Mouse (Mus musculus): ENCODE data around the gene Dnajc6. TPM values are rescaled to one million over a fixed set of nuclear protein-coding genes. Genes with fewer than 3 reads are reported as not detected.

Dnajc6 gene
- polyA plus RNA-seq, 2 experiments: 0.82 to 0.98 TPM

GRCm38 (mm10) chr4:101655415-101655790 lies 159.0 kb downstream of the Dnajc6 start:
- Histone ChIP-seq H3K4me2 (replicated peaks; ENCODE audit: low read depth, low read length, severe bottlenecking) (no peak overlapping the region), H3K27me3 (ENCODE audit: control insufficient read depth, insufficient read depth, low read length) (no peaks in the 10 kb centered on the region), H3K4me1 (ENCODE audit: control insufficient read depth, insufficient read depth, low read length) (peaks cover 12% of the 10 kb centered on the region), H3K9ac (ENCODE audit: low read depth, low read length, severe bottlenecking) (no peak overlapping the region), H3K9me3 (ENCODE audit: control insufficient read depth, low read length) (no peaks in the 10 kb centered on the region), H3K4me3 (replicated peaks; ENCODE audit: low read length) (no peak overlapping the region), H3K36me3 (ENCODE audit: control insufficient read depth, insufficient read depth, low read length) (peaks cover 30% of the 10 kb centered on the region), H3K27ac (replicated peaks; ENCODE audit: low read depth, low read length) (no peak overlapping the region)
- DNase-seq (ENCODE audit: low spot score): no peak
- no peak for ATAC-seq (ENCODE audit: low FRiP score, low read depth)
- 91% methylated on average over 7 of the region's 7 CpGs for WGBS
- TF ChIP-seq POLR2A (IDR thresholded peaks at IDR 0.05; ENCODE audit: borderline replicate concordance, extremely low read depth, insufficient read depth, insufficient read length): no peak

GRCm38 (mm10) chr4:101656056-101656455 lies 159.6 kb downstream of the Dnajc6 start:
- TF ChIP-seq POLR2A (IDR thresholded peaks at IDR 0.05; ENCODE audit: borderline replicate concordance, extremely low read depth, insufficient read depth, insufficient read length): no peak
- H3K4me2 ChIP-seq (replicated peaks; ENCODE audit: low read depth, low read length, severe bottlenecking): no peak overlapping the region
- no peak overlapping the region for H3K4me3 ChIP-seq (replicated peaks; ENCODE audit: low read length)
- DNase-seq (ENCODE audit: low spot score) (no peak), ATAC-seq (ENCODE audit: low FRiP score, low read depth) (no peak)
- H3K27ac ChIP-seq (replicated peaks; ENCODE audit: low read depth, low read length): no peak overlapping the region
- no peaks in the 10 kb centered on the region for H3K9me3 ChIP-seq (ENCODE audit: control insufficient read depth, low read length)
- H3K9ac ChIP-seq (ENCODE audit: low read depth, low read length, severe bottlenecking): no peak overlapping the region
- peaks cover 12% of the 10 kb centered on the region for H3K4me1 ChIP-seq (ENCODE audit: control insufficient read depth, insufficient read depth, low read length)
- H3K27me3 ChIP-seq (ENCODE audit: control insufficient read depth, insufficient read depth, low read length): no peaks in the 10 kb centered on the region
- H3K36me3 ChIP-seq (ENCODE audit: control insufficient read depth, insufficient read depth, low read length): peaks cover 37% of the 10 kb centered on the region
- WGBS: 85% methylated on average over 15 of the region's 15 CpGs

GRCm38 (mm10) chr4:101656956-101657570 lies 160.6 kb downstream of the Dnajc6 start:
- H3K4me1 ChIP-seq (ENCODE audit: control insufficient read depth, insufficient read depth, low read length): peaks cover 12% of the 10 kb centered on the region
- H3K9ac ChIP-seq (ENCODE audit: low read depth, low read length, severe bottlenecking): no peak overlapping the region
- H3K4me3 ChIP-seq (replicated peaks; ENCODE audit: low read length): no peak overlapping the region
- no peaks in the 10 kb centered on the region for H3K9me3 ChIP-seq (ENCODE audit: control insufficient read depth, low read length)
- H3K27me3 ChIP-seq (ENCODE audit: control insufficient read depth, insufficient read depth, low read length): no peaks in the 10 kb centered on the region
- 57% methylated on average over 6 of the region's 6 CpGs for WGBS
- H3K36me3 ChIP-seq (ENCODE audit: control insufficient read depth, insufficient read depth, low read length): peaks cover 47% of the 10 kb centered on the region
- no peak overlapping the region for H3K4me2 ChIP-seq (replicated peaks; ENCODE audit: low read depth, low read length, severe bottlenecking)
- TF ChIP-seq POLR2A (IDR thresholded peaks at IDR 0.05; ENCODE audit: borderline replicate concordance, extremely low read depth, insufficient read depth, insufficient read length): no peak
- H3K27ac ChIP-seq (replicated peaks; ENCODE audit: low read depth, low read length): no peak overlapping the region
- DNase-seq (ENCODE audit: low spot score) (peak; percentile 74), ATAC-seq (ENCODE audit: low FRiP score, low read depth) (no peak)

GRCm38 (mm10) chr4:101664160-101664750 lies 167.8 kb downstream of the Dnajc6 start:
- ATAC-seq (ENCODE audit: low FRiP score, low read depth) (no peak), DNase-seq (ENCODE audit: low spot score) (peak; percentile 38)
- H3K27ac ChIP-seq (replicated peaks; ENCODE audit: low read depth, low read length): no peak overlapping the region
- H3K4me3 ChIP-seq (replicated peaks; ENCODE audit: low read length): no peak overlapping the region
- TF ChIP-seq POLR2A (IDR thresholded peaks at IDR 0.05; ENCODE audit: borderline replicate concordance, extremely low read depth, insufficient read depth, insufficient read length): no peak
- peaks cover 39% of the 10 kb centered on the region for H3K36me3 ChIP-seq (ENCODE audit: control insufficient read depth, insufficient read depth, low read length)
- H3K9me3 ChIP-seq (ENCODE audit: control insufficient read depth, low read length): no peaks in the 10 kb centered on the region
- H3K4me1 ChIP-seq (ENCODE audit: control insufficient read depth, insufficient read depth, low read length): no peaks in the 10 kb centered on the region; the same call in 1 of the 2 replicates
- WGBS: 74% methylated on average over 9 of the region's 9 CpGs
- no peak overlapping the region for H3K9ac ChIP-seq (ENCODE audit: low read depth, low read length, severe bottlenecking)
- H3K27me3 ChIP-seq (ENCODE audit: control insufficient read depth, insufficient read depth, low read length): no peaks in the 10 kb centered on the region
- H3K4me2 ChIP-seq (replicated peaks; ENCODE audit: low read depth, low read length, severe bottlenecking): no peak overlapping the region

GRCm38 (mm10) chr4:101664766-101665165 lies 168.3 kb downstream of the Dnajc6 start:
- Histone ChIP-seq H3K9me3 (ENCODE audit: control insufficient read depth, low read length) (no peaks in the 10 kb centered on the region), H3K4me2 (replicated peaks; ENCODE audit: low read depth, low read length, severe bottlenecking) (no peak overlapping the region), H3K4me1 (ENCODE audit: control insufficient read depth, insufficient read depth, low read length) (no peaks in the 10 kb centered on the region; the same call in 1 of the 2 replicates), H3K27me3 (ENCODE audit: control insufficient read depth, insufficient read depth, low read length) (no peaks in the 10 kb centered on the region), H3K9ac (ENCODE audit: low read depth, low read length, severe bottlenecking) (no peak overlapping the region), H3K4me3 (replicated peaks; ENCODE audit: low read length) (no peak overlapping the region), H3K27ac (replicated peaks; ENCODE audit: low read depth, low read length) (no peak overlapping the region), H3K36me3 (ENCODE audit: control insufficient read depth, insufficient read depth, low read length) (peaks cover 34% of the 10 kb centered on the region)
- ATAC-seq (ENCODE audit: low FRiP score, low read depth) (no peak), DNase-seq (ENCODE audit: low spot score) (no peak)
- 98% methylated on average over 4 of the region's 4 CpGs for WGBS
- no peak for TF ChIP-seq POLR2A (IDR thresholded peaks at IDR 0.05; ENCODE audit: borderline replicate concordance, extremely low read depth, insufficient read depth, insufficient read length)
